Mouse (Mus musculus) right cerebral cortex, postnatal 4 days (tissue): ENCODE data around the gene Cpm.

ENCODE experiments used
- DNase-seq: peaks from one replicate; pipeline ENCODE4 v3.0.0-alpha.2; 2022

The Cpm gene

GRCm38 (mm10) chr10:117621616-117622533 is 7.4 kb upstream of the Cpm start:
- no peak for DNase-seq

DNA sequence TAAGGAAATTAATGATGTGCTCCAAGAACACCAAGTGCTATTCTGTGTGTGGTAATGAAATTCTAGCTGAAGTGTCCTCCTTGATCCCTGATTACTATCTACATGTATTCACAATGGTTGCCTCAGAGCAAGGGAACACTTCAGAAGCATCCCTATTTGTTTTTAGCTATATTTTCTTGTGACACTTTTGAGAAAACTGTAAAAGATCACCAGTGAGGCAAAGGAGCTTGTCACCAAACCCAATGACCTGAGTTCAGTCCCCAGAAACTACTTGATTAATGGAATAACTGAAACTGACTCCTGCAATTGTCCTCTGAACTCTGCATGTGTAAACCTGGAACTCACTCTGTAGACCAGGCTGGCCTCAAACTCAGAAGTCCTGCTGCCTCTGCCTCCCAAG is 5.9 kb upstream of the Cpm start:
- no peak for DNase-seq

GRCm38 (mm10) chr10:117624222-117624621 is 5.1 kb upstream of the Cpm start:
- DNase-seq: no peak

- no peak for DNase-seq
These were observed 4.4 kb upstream of the Cpm start for GRCm38 (mm10) chr10:117624655-117625497.

DNA sequence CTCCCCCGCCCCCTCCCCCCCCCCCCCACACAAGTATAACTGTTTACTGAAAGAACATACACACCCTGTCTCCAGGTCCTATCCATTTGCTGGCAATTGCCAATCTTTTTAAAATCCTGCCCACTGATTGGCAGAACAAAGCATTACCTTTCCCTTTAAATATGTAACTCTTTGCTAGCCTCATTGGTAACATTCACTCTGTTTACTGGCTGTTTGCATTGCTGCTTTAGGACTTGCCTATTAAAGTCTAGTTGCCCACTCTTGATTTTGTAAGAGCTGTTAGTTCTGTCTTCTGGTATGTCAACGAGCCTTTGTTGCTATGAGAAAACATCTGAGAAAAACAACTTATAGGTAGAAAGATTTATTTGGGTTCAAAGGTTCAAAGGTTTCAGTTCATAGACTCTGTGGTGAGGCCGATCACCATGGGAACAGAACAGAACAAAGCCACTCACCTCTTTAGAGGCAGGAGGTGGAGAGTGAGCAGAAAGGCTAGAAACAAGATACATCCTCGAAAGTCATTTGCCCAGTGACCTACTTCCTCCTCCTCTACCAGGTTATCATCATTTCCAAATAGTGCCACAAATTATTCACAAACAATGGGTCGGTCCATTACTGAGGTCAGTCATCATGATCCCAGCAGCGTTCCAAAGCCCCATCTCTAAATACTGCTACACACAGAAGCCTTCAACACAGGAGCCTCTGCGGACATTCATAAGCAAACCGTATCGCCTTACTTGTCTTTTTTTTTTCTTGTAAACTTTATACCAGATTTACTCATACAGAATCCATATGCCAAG is 3.6 kb upstream of the Cpm start:
- no peak for DNase-seq

DNA sequence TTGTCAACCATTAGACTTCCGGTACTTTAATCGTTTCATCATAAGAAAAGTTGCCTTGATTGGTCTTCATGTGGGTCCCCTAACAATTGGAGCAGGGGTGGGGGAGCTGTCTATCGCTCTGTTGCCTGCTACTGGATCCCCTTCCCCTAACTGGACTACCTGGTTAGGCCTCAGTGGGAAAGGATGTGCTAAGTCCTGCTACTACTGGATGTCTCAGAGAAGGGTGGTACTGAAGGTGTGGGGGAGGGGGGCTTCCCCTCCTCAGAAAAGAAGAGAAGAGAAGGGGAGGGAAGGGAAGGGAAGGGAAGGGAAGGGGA is 3.0 kb upstream of the Cpm start:
- DNase-seq: no peak

- no peak for DNase-seq
These were observed 2.3 kb upstream of the Cpm start for GRCm38 (mm10) chr10:117626840-117627615.

GRCm38 (mm10) chr10:117627616-117627930 is 1.7 kb upstream of the Cpm start:
- no peak for DNase-seq

GRCm38 (mm10) chr10:117627949-117628348 is 1.4 kb upstream of the Cpm start:
- no peak for DNase-seq

GRCm38 (mm10) chr10:117628363-117629168 is 734 bp upstream of the Cpm start:
- no peak for DNase-seq

- DNase-seq: no peak
These were observed 876 bp downstream of the Cpm start for GRCm38 (mm10) chr10:117630176-117630575.

GRCm38 (mm10) chr10:117630810-117631209 is 1.5 kb downstream of the Cpm start:
- no peak for DNase-seq

GRCm38 (mm10) chr10:117631562-117632259 is 2.4 kb downstream of the Cpm start:
- no peak for DNase-seq

- DNase-seq: no peak
These were observed 3.1 kb downstream of the Cpm start for GRCm38 (mm10) chr10:117632394-117632793.

GRCm38 (mm10) chr10:117633564-117634208 is 4.4 kb downstream of the Cpm start:
- no peak for DNase-seq

DNA sequence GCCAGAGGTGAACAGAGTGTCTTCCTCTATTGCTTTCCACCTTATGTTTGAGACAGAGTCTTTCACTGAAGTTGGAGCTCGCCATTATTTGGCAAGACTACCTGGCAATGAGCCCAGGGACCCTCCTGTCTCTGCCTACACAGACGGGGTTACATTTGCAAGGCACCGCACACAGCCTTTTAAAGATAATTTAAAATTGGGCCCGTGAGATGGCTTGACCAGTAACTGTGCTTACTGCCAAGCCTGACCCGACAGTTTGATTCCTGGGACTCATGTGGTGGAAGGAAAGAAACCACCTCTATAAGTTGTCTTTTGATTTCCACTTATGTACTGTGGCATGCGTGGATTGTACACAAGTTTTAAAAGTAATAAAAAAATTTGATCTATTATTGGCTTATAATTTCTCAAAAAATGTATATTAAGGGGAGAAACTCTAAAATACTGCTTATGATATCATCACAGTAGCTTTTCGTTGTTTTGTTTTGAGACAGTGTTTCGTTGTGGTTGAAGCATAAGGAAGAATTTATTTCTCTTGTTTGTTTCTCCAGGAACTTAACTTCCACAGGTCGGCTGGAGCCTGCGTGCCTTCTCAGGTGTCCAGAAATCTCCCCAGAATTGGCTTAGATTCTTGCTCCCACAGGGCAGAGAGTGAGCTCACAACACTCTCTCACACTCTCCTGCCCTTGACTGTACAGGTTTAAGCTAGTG is 5.2 kb downstream of the Cpm start:
- DNase-seq: no peak

- DNase-seq: no peak
These were observed 5.9 kb downstream of the Cpm start for GRCm38 (mm10) chr10:117635078-117635771.

DNA sequence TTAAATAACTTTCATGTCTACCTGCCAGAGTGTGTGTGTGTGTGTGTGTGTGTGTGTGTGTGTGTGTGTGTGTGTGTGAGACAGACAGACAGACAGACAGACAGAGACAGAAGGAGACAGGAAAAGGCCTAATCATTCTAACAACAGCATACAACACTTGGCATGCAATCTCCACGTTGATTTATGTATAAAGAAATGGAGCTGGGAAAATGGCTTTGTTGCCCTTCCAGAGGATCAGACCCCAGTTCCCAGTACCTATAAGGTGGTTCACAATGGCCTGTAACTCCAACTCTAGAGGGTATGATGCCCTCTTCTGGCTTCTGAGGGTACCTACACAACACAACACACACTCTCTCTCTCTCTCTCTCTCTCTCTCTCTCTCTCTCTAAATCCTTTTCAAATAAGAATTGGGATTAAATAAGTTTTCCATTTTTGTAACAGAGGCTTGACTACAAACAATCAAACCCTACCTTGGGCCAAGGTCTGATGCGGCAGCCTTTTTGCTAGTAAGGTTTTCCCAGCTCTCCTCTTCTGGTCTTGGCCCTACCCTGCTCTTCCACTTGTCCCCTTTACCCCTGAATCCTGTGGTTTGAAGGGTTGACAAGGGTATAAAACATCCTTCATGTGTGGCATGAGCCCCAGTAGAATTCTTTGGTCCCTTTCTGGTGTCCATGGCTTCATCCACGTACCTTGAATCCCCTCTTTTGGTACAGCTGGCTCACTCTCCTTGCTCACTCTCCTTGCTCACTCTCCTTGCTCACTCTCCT is 6.7 kb downstream of the Cpm start:
- DNase-seq: no peak
